Mouse (Mus musculus): ENCODE measurements around the gene Polr3b. TPM values are rescaled to one million over a fixed set of nuclear protein-coding genes. Genes with fewer than 3 reads are reported as not detected.
A peak's percentile ranks its signal among the peaks of the same experiment; 100 is the strongest.

The Polr3b gene
- polyA plus RNA-seq, 1 experiment from 2014 or later: 10.8 TPM

GRCm38 (mm10) chr10:84677871-84678270 lies 55.8 kb downstream of the Polr3b start:
- Histone ChIP-seq H3K9ac (no peak overlapping the region), H3K36me3 (peaks cover 20% of the 10 kb centered on the region; the same call in 1 of the 2 replicates), H3K27me3 (replicated peaks) (no peaks in the 10 kb centered on the region), H3K4me2 (no peak overlapping the region), H3K27ac (no peak overlapping the region), H3K4me3 (replicated peaks) (no peak overlapping the region), H3K4me1 (no peaks in the 10 kb centered on the region), H3K9me3 (no peaks in the 10 kb centered on the region)
- WGBS: 87% methylated on average over 3 of the region's 3 CpGs
- ATAC-seq (ENCODE audit: insufficient read depth, low FRiP score, low read depth): no peak

GRCm38 (mm10) chr10:84678441-84678840 lies 56.3 kb downstream of the Polr3b start:
- no peak overlapping the region for H3K4me3 ChIP-seq (replicated peaks)
- no peaks in the 10 kb centered on the region for H3K9me3 ChIP-seq
- peaks cover 14% of the 10 kb centered on the region; the same call in 1 of the 2 replicates for H3K36me3 ChIP-seq
- H3K27ac ChIP-seq: no peak overlapping the region
- ATAC-seq (ENCODE audit: insufficient read depth, low FRiP score, low read depth): no peak
- no peaks in the 10 kb centered on the region for H3K4me1 ChIP-seq
- no peaks in the 10 kb centered on the region for H3K27me3 ChIP-seq (replicated peaks)
- no peak overlapping the region for H3K4me2 ChIP-seq
- 79% methylated on average over 4 of the region's 4 CpGs for WGBS
- no peak overlapping the region for H3K9ac ChIP-seq

- no peaks in the 10 kb centered on the region for H3K9me3 ChIP-seq
- ATAC-seq (ENCODE audit: insufficient read depth, low FRiP score, low read depth): no peak
- H3K27ac ChIP-seq: 0 out of 2 replicates have a peak overlapping the region, but pooled peaks have one; percentile 13
- H3K4me3 ChIP-seq (replicated peaks): no peak overlapping the region
- H3K4me1 ChIP-seq: no peaks in the 10 kb centered on the region
- H3K9ac ChIP-seq: no peak overlapping the region
- H3K27me3 ChIP-seq (replicated peaks): no peaks in the 10 kb centered on the region
- H3K4me2 ChIP-seq: no peak overlapping the region
- no peaks in the 10 kb centered on the region for H3K36me3 ChIP-seq
- WGBS: 59% methylated on average over 8 of the region's 8 CpGs
These were observed 63.5 kb downstream of the Polr3b start for GRCm38 (mm10) chr10:84685444-84686121.

- 43% methylated on average over 9 of the region's 9 CpGs for WGBS
- Histone ChIP-seq H3K36me3 (no peaks in the 10 kb centered on the region), H3K9ac (no peak overlapping the region), H3K9me3 (no peaks in the 10 kb centered on the region), H3K4me1 (no peaks in the 10 kb centered on the region), H3K27me3 (replicated peaks) (no peaks in the 10 kb centered on the region), H3K4me3 (replicated peaks) (no peak overlapping the region), H3K27ac (no peak overlapping the region), H3K4me2 (no peak overlapping the region)
- no peak for ATAC-seq (ENCODE audit: insufficient read depth, low FRiP score, low read depth)
These were observed 64.0 kb downstream of the Polr3b start for GRCm38 (mm10) chr10:84686122-84686497.

GRCm38 (mm10) chr10:84686705-84687104 lies 64.6 kb downstream of the Polr3b start:
- no peak overlapping the region for H3K4me2 ChIP-seq
- no peaks in the 10 kb centered on the region for H3K36me3 ChIP-seq
- no peak for ATAC-seq (ENCODE audit: insufficient read depth, low FRiP score, low read depth)
- no peaks in the 10 kb centered on the region for H3K27me3 ChIP-seq (replicated peaks)
- no peaks in the 10 kb centered on the region for H3K9me3 ChIP-seq
- no peaks in the 10 kb centered on the region for H3K4me1 ChIP-seq
- H3K27ac ChIP-seq: no peak overlapping the region
- H3K9ac ChIP-seq: no peak overlapping the region
- H3K4me3 ChIP-seq (replicated peaks): no peak overlapping the region
- 78% methylated on average over 4 of the region's 4 CpGs for WGBS

GRCm38 (mm10) chr10:84687736-84688135 lies 65.6 kb downstream of the Polr3b start:
- no peak for ATAC-seq (ENCODE audit: insufficient read depth, low FRiP score, low read depth)
- H3K27ac ChIP-seq: no peak overlapping the region
- no peaks in the 10 kb centered on the region for H3K9me3 ChIP-seq
- no peaks in the 10 kb centered on the region for H3K36me3 ChIP-seq
- H3K9ac ChIP-seq: no peak overlapping the region
- H3K4me3 ChIP-seq (replicated peaks): no peak overlapping the region
- no peak overlapping the region for H3K4me2 ChIP-seq
- no peaks in the 10 kb centered on the region for H3K27me3 ChIP-seq (replicated peaks)
- no peaks in the 10 kb centered on the region for H3K4me1 ChIP-seq
- WGBS: 87% methylated on average over 4 of the region's 4 CpGs

- Histone ChIP-seq H3K4me1 (no peaks in the 10 kb centered on the region), H3K27me3 (replicated peaks) (no peaks in the 10 kb centered on the region), H3K9me3 (no peaks in the 10 kb centered on the region), H3K4me2 (no peak overlapping the region), H3K4me3 (replicated peaks) (no peak overlapping the region), H3K27ac (no peak overlapping the region), H3K36me3 (no peaks in the 10 kb centered on the region), H3K9ac (no peak overlapping the region)
- 77% methylated on average over 3 of the region's 3 CpGs for WGBS
- ATAC-seq (ENCODE audit: insufficient read depth, low FRiP score, low read depth): no peak
These were observed 67.8 kb downstream of the Polr3b start for GRCm38 (mm10) chr10:84689846-84690245.

GRCm38 (mm10) chr10:84690818-84691217 lies 68.7 kb downstream of the Polr3b start:
- no peak overlapping the region for H3K27ac ChIP-seq
- no peaks in the 10 kb centered on the region for H3K27me3 ChIP-seq (replicated peaks)
- H3K4me3 ChIP-seq (replicated peaks): no peak overlapping the region
- H3K36me3 ChIP-seq: no peaks in the 10 kb centered on the region
- ATAC-seq (ENCODE audit: insufficient read depth, low FRiP score, low read depth): no peak
- H3K9me3 ChIP-seq: no peaks in the 10 kb centered on the region
- no peak overlapping the region for H3K9ac ChIP-seq
- WGBS: 79% methylated on average over 4 of the region's 4 CpGs
- no peaks in the 10 kb centered on the region for H3K4me1 ChIP-seq
- no peak overlapping the region for H3K4me2 ChIP-seq

- no peak overlapping the region for H3K9ac ChIP-seq
- no peak overlapping the region for H3K4me3 ChIP-seq (replicated peaks)
- H3K4me1 ChIP-seq: no peaks in the 10 kb centered on the region
- H3K27me3 ChIP-seq (replicated peaks): no peaks in the 10 kb centered on the region
- H3K27ac ChIP-seq: no peak overlapping the region
- no peaks in the 10 kb centered on the region for H3K36me3 ChIP-seq
- WGBS: 55% methylated on average over 2 of the region's 3 CpGs
- ATAC-seq (ENCODE audit: insufficient read depth, low FRiP score, low read depth): no peak
- no peak overlapping the region for H3K4me2 ChIP-seq
- H3K9me3 ChIP-seq: no peaks in the 10 kb centered on the region
These were observed 69.6 kb downstream of the Polr3b start for GRCm38 (mm10) chr10:84691692-84692091.

- WGBS: 77% methylated on average over 8 of the region's 8 CpGs
- Histone ChIP-seq H3K9ac (no peak overlapping the region), H3K9me3 (no peaks in the 10 kb centered on the region), H3K4me1 (no peaks in the 10 kb centered on the region), H3K27me3 (replicated peaks) (no peaks in the 10 kb centered on the region), H3K27ac (no peak overlapping the region), H3K4me2 (no peak overlapping the region), H3K4me3 (replicated peaks) (no peak overlapping the region), H3K36me3 (peaks cover 11% of the 10 kb centered on the region; the same call in 1 of the 2 replicates)
- ATAC-seq (ENCODE audit: insufficient read depth, low FRiP score, low read depth): no peak
These were observed 71.9 kb downstream of the Polr3b start for GRCm38 (mm10) chr10:84693841-84694638.

GRCm38 (mm10) chr10:84700236-84700987 lies 78.3 kb downstream of the Polr3b start:
- Histone ChIP-seq H3K36me3 (peaks cover 11% of the 10 kb centered on the region; the same call in 1 of the 2 replicates), H3K9ac (no peak overlapping the region), H3K9me3 (no peaks in the 10 kb centered on the region), H3K4me3 (replicated peaks) (no peak overlapping the region), H3K4me1 (no peaks in the 10 kb centered on the region), H3K27ac (no peak overlapping the region), H3K27me3 (replicated peaks) (no peaks in the 10 kb centered on the region), H3K4me2 (no peak overlapping the region)
- WGBS: 83% methylated on average over 13 of the region's 13 CpGs
- ATAC-seq (ENCODE audit: insufficient read depth, low FRiP score, low read depth): peak; percentile 86

- peaks cover 11% of the 10 kb centered on the region; the same call in 1 of the 2 replicates for H3K36me3 ChIP-seq
- peak; percentile 71; the same call in 1 of the 2 replicates for ATAC-seq (ENCODE audit: insufficient read depth, low FRiP score, low read depth)
- no peaks in the 10 kb centered on the region for H3K4me1 ChIP-seq
- no peak overlapping the region for H3K27ac ChIP-seq
- no peak overlapping the region for H3K9ac ChIP-seq
- no peaks in the 10 kb centered on the region for H3K9me3 ChIP-seq
- H3K4me2 ChIP-seq: no peak overlapping the region
- H3K4me3 ChIP-seq (replicated peaks): no peak overlapping the region
- WGBS: 72% methylated on average over 8 of the region's 8 CpGs
- H3K27me3 ChIP-seq (replicated peaks): no peaks in the 10 kb centered on the region
These were observed 79.0 kb downstream of the Polr3b start for GRCm38 (mm10) chr10:84701110-84701509.
